Mouse (Mus musculus) limb, embryonic 11.5 days (tissue): ENCODE measurements around the gene Ccdc71. TPM values are rescaled to one million over a fixed set of nuclear protein-coding genes. Genes with fewer than 3 reads are reported as not detected.
A peak's percentile ranks its signal among the peaks of the same experiment; 100 is the strongest.

Experiments
- ATAC-seq: fragments of 200-750 bp; cut with Nextera tagmentation; 2 replicates; pipeline ENCODE4 v1.8.0; 2017; ENCODE audit warnings: low read depth; ENCODE audit not compliant: insufficient number of reproducible peaks, low FRiP score, low TSS enrichment
- DNase-seq: peaks from one replicate; pipeline ENCODE4 v3.0.0-alpha.2; 2015; ENCODE audit warnings: low spot score
- H3K27ac ChIP-seq: fragments of 300-500 bp; sonication (generic); replicated peaks from 2 replicates; pipeline ENCODE4 v1.5.1; 2014; ENCODE audit warnings: low read depth, mild to moderate bottlenecking, low read length
- H3K27me3 ChIP-seq: fragments of 300-500 bp; sonication (generic); 2 replicates; pipeline ENCODE4 v1.6.1; 2014; ENCODE audit warnings: mild to moderate bottlenecking, low read length, mixed read lengths; ENCODE audit not compliant: control insufficient read depth, insufficient read depth
- H3K36me3 ChIP-seq: fragments of 300-500 bp; sonication (generic); 2 replicates; pipeline ENCODE4 v1.6.1; 2014; ENCODE audit warnings: mild to moderate bottlenecking, low read length, moderate library complexity, mixed read lengths; ENCODE audit not compliant: control insufficient read depth, insufficient read depth
- H3K4me1 ChIP-seq: fragments of 300-500 bp; sonication (generic); 2 replicates; pipeline ENCODE4 v1.6.1; 2014; ENCODE audit warnings: low read length, mixed read lengths; ENCODE audit not compliant: control insufficient read depth, insufficient read depth
- H3K4me2 ChIP-seq: fragments of 300-500 bp; sonication (generic); 2 replicates; pipeline ENCODE4 v1.6.1; 2014; ENCODE audit warnings: low read depth, mild to moderate bottlenecking, moderate library complexity; ENCODE audit not compliant: severe bottlenecking
- H3K4me3 ChIP-seq: fragments of 300-500 bp; sonication (generic); 2 replicates; pipeline ENCODE4 v1.5.1; 2014; ENCODE audit warnings: low read depth, low read length
- H3K9ac ChIP-seq: fragments of 300-500 bp; sonication (generic); 2 replicates; pipeline ENCODE4 v1.6.1; 2014; ENCODE audit warnings: mild to moderate bottlenecking, low read length
- H3K9me3 ChIP-seq: fragments of 300-500 bp; sonication (generic); 2 replicates; pipeline ENCODE4 v1.6.1; 2016; ENCODE audit warnings: low read length; ENCODE audit not compliant: control insufficient read depth
- WGBS: fragments of 180-500 bp; shearing (Covaris S2); extraction: QIAGEN DNeasy Blood & Tissue Kit; methylation state at CpG from one replicate; pipeline ENCODE4 v1.1.7; 2014; 5-methylcytosine and 5-hydroxymethylcytosine counted together
- polyA plus RNA-seq: library from polyadenylated mRNA; unstranded; fragments of >200 nt; fragmentation: Nextera tagmentation; extraction: Ambion mirVana; gene quantifications from 2 replicates; pipeline ENCODE4 v1.2.1, GENCODE M21; 2014

The Ccdc71 gene
- 46.0 and 55.5 TPM in 2 replicates for polyA plus RNA-seq

DNA sequence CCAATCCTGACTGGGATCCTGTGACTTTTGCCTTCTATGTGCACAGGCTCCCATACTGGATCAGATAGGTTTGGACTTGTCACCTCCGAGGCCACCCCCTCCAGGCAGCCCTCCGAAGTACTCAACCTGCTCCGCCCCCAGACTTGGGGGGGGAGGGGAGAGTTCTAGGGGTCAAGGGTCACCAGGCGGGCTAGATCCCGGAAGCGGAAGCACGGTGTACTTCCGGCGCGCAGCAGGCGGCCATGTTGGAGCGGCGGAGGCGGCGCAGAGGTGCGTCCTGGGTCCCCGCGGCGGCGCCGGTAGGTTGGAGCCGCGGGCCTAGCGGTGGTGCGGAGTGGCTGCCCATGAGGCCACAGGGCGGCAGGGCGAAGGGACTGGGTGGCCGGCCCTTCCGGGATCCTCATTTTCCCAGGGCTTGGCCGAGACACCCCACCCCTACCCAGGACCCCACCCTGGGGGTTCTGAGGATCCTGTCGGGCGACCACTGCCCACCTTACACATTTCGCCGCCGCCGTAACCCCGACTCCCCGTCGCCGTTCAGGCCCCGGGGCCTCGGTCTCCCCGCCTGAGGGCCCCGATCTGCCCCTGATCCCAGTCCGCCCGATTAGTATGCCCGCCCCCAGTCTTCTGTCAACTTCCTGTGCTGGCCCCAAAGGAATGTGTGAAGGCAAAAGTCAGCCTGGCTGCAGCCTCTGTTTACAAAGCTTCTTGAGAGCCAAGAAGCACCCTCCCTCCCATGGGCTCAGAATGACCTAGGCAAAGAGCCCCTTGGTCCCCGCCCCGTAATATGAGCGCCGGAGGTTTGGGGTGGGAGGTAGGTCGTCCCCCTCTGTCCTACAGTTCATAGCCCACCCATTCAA is at the start of gene Ccdc71:
Ccdc71 (plus strand) TSS at position 209 of the 860 bp plus-strand sequence.
- peak; percentile 80 for ATAC-seq
- Histone ChIP-seq H3K4me1 (peaks cover 6% of the 10 kb centered on the region), H3K27me3 (no peaks in the 10 kb centered on the region), H3K9ac (peak within 1 kb of the TSS; percentile 70), H3K36me3 (peaks cover 13% of the 10 kb centered on the region; the same call in 1 of the 2 replicates), H3K4me2 (peak within 1 kb of the TSS; percentile 82), H3K4me3 (peak within 1 kb of the TSS; percentile 73), H3K27ac (peak within 1 kb of the TSS; percentile 65), H3K9me3 (no peaks in the 10 kb centered on the region)
- DNase-seq: peak; percentile 93
- whole genome bisulfite sequencing: under 1% methylated on average over 48 of the region's 52 CpGs

DNA sequence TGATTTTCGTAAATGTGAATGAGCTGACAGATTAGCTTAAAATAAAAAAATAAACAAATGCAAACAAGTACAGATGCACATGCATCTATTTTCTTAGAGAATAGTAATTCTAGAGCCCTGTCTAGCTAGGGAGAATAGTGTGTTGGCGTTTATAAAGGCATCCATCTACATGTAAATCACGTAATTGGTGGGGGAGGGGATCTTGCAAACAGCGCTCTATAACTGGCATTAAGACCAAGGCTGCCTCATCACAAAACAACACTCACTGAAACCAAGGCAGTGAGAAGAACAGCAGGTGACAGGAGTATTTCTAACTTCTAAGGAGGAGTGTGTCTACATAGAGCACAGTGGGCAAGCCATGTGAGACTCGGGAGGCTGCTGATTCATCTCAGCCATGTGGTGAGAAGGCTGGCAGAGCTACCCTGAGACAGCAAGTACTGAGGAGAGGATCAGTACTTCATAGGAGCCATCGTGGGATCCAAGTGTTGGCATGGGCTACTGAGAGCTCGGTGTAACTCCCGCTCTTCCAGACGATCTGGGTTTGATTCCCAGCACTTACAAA is 48.9 kb upstream of the Ccdc71 start:
- H3K4me1 ChIP-seq: no peaks in the 10 kb centered on the region
- DNase-seq (no peak), ATAC-seq (no peak)
- no peaks in the 10 kb centered on the region for H3K27me3 ChIP-seq
- no peak overlapping the region for H3K27ac ChIP-seq
- no peaks in the 10 kb centered on the region for H3K9me3 ChIP-seq
- H3K4me2 ChIP-seq: no peak overlapping the region
- no peak overlapping the region for H3K4me3 ChIP-seq
- no peaks in the 10 kb centered on the region for H3K36me3 ChIP-seq
- WGBS: 76% methylated on average over 9 of the region's 9 CpGs
- H3K9ac ChIP-seq: no peak overlapping the region

DNA sequence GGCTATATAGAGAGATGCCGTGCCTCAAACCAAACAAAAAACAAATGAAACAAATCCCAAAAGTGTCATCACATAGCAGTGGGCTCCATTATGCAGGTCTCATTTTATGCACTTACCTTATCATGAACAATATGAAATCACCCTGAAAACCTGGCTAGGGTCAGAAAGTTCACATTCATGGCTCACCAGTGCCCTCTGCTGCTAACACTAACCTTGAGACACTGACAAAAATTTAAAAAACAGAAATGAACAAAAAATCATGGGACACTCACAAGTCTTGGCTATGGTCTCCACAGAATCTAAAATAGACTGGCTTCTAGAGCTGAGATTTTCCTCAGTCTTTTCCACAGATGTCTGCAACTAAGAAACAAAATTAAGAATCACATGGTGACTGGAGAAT is 48.1 kb upstream of the Ccdc71 start:
- DNase-seq (no peak), ATAC-seq (no peak)
- H3K9me3 ChIP-seq: no peaks in the 10 kb centered on the region
- H3K27ac ChIP-seq: no peak overlapping the region
- no peaks in the 10 kb centered on the region for H3K36me3 ChIP-seq
- no peak overlapping the region for H3K9ac ChIP-seq
- no peak overlapping the region for H3K4me2 ChIP-seq
- no peak overlapping the region for H3K4me3 ChIP-seq
- no peaks in the 10 kb centered on the region for H3K4me1 ChIP-seq
- WGBS: 83% methylated on average over 1 of the region's 1 CpGs
- no peaks in the 10 kb centered on the region for H3K27me3 ChIP-seq

DNA sequence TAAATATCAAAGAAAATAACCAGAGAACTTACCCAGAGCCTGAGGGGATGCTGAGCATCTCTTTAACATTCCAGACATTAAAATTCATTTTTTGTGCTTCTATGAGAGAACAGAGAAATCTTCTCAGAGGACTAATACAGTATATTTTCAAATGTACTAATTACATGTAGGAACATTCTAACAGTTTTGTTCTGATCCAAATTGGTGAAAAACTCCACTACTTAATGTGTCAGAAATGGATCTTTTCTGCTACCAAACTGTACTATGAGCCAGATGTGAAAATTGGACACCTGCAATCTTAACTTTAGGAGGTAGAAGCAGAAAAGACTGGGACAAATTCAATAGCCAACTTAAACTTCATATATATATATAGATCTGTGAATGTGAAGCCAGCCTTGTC is 31.9 kb upstream of the Ccdc71 start, which contains the start of gene Ccdc36:
Ccdc36 (minus strand) TSS at position 101 of the 400 bp plus-strand sequence.
- ATAC-seq (no peak), DNase-seq (no peak)
- Histone ChIP-seq H3K4me2 (no peak within 1 kb of the TSS), H3K36me3 (no peaks in the 10 kb centered on the region), H3K27ac (no peak within 1 kb of the TSS), H3K9ac (no peak within 1 kb of the TSS), H3K4me1 (0 out of 2 replicates have a peak, but pooled peaks cover 3% of the 10 kb centered on the region), H3K4me3 (no peak within 1 kb of the TSS), H3K27me3 (no peaks in the 10 kb centered on the region), H3K9me3 (no peaks in the 10 kb centered on the region)

DNA sequence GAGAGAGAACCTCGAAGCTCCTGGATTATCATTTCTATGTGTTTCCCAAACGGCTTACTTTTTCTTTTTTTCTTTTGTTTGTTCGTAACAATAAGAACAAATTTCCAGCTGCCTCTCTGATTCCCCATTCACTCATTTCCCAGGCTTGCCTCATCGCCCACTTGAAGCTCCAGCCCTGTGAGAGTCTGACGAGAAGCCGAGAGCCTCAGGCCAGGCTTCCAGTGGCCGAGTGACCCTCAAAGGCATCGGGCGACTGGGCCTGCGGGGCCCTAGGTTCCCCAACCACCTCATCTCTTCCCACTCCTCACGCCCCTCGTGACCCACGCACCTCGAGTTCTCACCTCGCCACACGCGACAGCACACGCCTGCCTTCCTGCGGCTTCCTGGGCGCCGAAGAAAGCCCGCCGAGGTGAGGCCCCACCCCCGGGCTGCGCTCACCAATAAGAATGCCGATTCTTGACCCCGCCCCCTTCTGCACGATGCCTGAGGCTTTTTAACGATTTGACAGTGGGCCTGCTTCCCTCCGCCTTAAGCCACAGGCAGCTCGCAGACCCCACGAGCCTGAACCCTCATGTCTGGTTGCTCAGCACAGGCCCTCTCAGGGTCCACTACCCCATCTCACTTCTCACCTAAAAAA is 28.8 kb upstream of the Ccdc71 start:
- ATAC-seq: peak; percentile 44
- Histone ChIP-seq H3K36me3 (no peaks in the 10 kb centered on the region), H3K9ac (0 out of 2 replicates have a peak overlapping the region, but pooled peaks have one; percentile 12), H3K9me3 (no peaks in the 10 kb centered on the region), H3K4me2 (peak overlapping the region; percentile 36), H3K4me3 (no peak overlapping the region), H3K4me1 (0 out of 2 replicates have a peak, but pooled peaks cover 3% of the 10 kb centered on the region), H3K27ac (no peak overlapping the region), H3K27me3 (no peaks in the 10 kb centered on the region)
- DNase-seq: peak; percentile 68
- 49% methylated on average over 32 of the region's 32 CpGs for WGBS

DNA sequence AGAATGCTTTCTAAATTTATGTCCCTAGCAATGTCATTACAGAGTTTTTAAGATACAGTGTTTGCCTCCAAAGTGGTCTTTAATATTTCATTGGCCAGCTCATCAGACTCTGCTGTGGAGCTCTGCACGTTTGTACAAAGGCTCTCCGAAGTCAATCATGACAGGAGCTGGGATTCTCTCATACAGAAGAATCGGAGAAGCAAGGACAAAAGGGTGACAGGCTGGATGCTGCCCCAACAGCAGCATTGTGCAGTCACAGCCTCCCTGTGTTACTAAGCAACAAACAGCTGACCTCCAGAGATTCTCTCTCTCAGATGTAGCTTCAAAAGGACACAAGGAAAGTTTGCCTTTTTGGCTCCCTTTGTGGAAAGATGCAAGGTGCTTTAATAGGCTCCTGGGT is 24.1 kb upstream of the Ccdc71 start, which contains the start of gene BC048562:
BC048562 (plus strand) TSS at position 301 of the 400 bp plus-strand sequence.
- Histone ChIP-seq H3K36me3 (no peaks in the 10 kb centered on the region), H3K27ac (no peak within 1 kb of the TSS), H3K4me3 (no peak within 1 kb of the TSS), H3K4me2 (no peak within 1 kb of the TSS), H3K4me1 (0 out of 2 replicates have a peak, but pooled peaks cover 3% of the 10 kb centered on the region), H3K9me3 (no peaks in the 10 kb centered on the region), H3K9ac (no peak within 1 kb of the TSS), H3K27me3 (no peaks in the 10 kb centered on the region)
- DNase-seq (no peak), ATAC-seq (no peak)
- WGBS: 79% methylated on average over 3 of the region's 3 CpGs

DNA sequence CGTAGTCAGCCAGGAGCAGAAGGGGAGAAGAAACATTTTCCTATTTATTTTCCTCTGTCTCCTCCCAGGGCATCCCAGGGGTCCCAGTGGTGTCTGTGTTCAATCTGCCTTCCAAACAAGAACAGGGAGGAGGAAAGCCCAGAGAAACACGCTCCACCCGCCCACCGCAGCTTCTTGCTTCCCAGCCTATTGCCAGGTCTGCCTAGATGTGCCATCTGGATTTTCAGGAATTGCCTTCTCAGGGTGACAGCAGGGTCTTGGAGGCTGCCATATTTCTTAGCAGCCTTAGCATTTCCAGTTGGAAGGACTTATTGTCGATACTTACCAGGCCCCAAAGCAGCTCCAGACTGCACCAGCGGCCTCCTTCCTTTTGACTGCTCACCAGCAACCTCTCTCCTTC is 21.2 kb upstream of the Ccdc71 start:
- Histone ChIP-seq H3K27me3 (no peaks in the 10 kb centered on the region), H3K4me2 (no peak overlapping the region), H3K9me3 (no peaks in the 10 kb centered on the region), H3K36me3 (no peaks in the 10 kb centered on the region), H3K9ac (no peak overlapping the region), H3K4me3 (no peak overlapping the region), H3K4me1 (no peaks in the 10 kb centered on the region), H3K27ac (no peak overlapping the region)
- ATAC-seq: no peak
- 85% methylated on average over 6 of the region's 6 CpGs for WGBS
- DNase-seq: no peak

DNA sequence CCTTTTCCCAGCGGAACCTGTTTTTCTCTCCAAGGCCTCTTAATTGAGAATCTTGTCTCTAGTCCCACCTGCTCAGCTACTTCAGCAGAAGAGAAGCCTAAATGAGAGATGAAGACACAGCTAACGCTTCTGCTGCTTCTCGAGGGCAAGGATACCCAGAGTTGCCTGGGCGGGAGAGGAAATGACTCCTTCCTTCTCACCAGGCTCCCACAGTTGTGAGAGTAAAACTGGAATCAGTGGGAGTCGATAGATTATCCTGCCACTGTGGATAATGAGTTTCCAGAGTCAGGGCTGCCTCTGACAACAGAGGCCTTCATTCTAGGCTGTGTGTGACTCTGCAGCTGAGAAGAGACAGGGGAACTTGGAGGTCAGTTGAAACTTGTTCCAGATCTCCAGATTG is 19.8 kb upstream of the Ccdc71 start:
- H3K4me1 ChIP-seq: no peaks in the 10 kb centered on the region
- no peaks in the 10 kb centered on the region for H3K9me3 ChIP-seq
- H3K4me2 ChIP-seq: no peak overlapping the region
- H3K27me3 ChIP-seq: no peaks in the 10 kb centered on the region
- WGBS: 80% methylated on average over 5 of the region's 5 CpGs
- H3K9ac ChIP-seq: no peak overlapping the region
- H3K27ac ChIP-seq: no peak overlapping the region
- no peak overlapping the region for H3K4me3 ChIP-seq
- no peak for DNase-seq
- H3K36me3 ChIP-seq: no peaks in the 10 kb centered on the region
- ATAC-seq: no peak
